Comparison of ENCODE assay signal across 21 mouse cellular contexts in the genomic region with DNA sequence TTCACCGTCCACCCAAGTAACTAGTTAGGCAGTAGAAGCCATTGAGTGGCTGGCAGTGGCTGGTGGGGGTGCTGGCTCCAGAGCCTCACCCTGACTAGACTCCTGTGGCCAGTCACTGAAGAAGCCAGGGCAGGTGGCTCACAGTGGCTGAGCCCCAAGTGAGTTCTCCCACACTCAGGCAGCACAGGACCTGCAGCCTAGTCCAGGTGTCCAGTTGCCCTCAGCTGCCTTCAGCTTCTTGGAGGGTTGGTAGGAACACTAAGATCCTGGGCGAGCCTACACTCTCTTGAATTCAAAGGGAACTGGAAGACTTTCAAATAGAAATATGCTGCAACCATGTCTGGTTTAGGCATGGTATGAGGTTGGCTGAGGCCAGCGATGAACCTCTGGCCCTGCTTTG. TPM values are rescaled to one million over a fixed set of nuclear protein-coding genes. Genes with fewer than 3 reads are reported as not detected.
DNase-seq lines count a peak whose midpoint lies in the region.
"Had no signal": no experiment of that assay in that cellular context is flagged by ENCODE, and none has a peak within 500 bp of the region (broad histone marks: within the 10 kb centered on the region; RNA-seq: fewer than 3 reads in every experiment).

No protein-coding gene starts in this region.

- no peak overlapping the region for H3K4me3 ChIP-seq in brown adipose tissue, adult 24 weeks (ENCODE audit: insufficient read depth, low read depth, low read length)
- H3K4me3 ChIP-seq: embryonic facial prominence, embryonic 13.5 days; embryonic facial prominence, embryonic 15.5 days; erythroblast, embryonic 14.5 days; forebrain, embryonic 10.5 days; forebrain, embryonic 12.5 days had no signal

- intact Hi-C loops in gastrocnemius, postnatal 36 days (cut with DNase I) = no loop called here

- H3K27ac ChIP-seq in brown adipose tissue, adult 24 weeks (replicated peaks; ENCODE audit: low read depth, low read length) = peak overlapping the region; percentile 71
- H3K27ac ChIP-seq: embryonic facial prominence, embryonic 13.5 days; embryonic facial prominence, embryonic 15.5 days; forebrain, embryonic 10.5 days; forebrain, embryonic 12.5 days had no signal

- H3K4me1 ChIP-seq in brown adipose tissue, adult 24 weeks (ENCODE audit: control insufficient read depth, insufficient read depth, insufficient read length, low read length) = peaks cover 8% of the 10 kb centered on the region; the same call in 1 of the 2 replicates
- H3K4me1 ChIP-seq: embryonic facial prominence, embryonic 13.5 days; embryonic facial prominence, embryonic 15.5 days; forebrain, embryonic 12.5 days had no signal

- DNase-seq in gastrocnemius, adult 18-20 months (ENCODE audit: low spot score) = peak; percentile 51
- DNase-seq in gastrocnemius, postnatal 4 days (ENCODE audit: low spot score in 2 of 2) = no peak
- DNase-seq in gastrocnemius, postnatal 25 days = peak; percentile 50
- no peak for DNase-seq in gastrocnemius, postnatal 36 days
- no peak for DNase-seq in urinary bladder, postnatal 25 days (ENCODE audit: low spot score)
- DNase-seq: adrenal gland, adult 8-10 months; B cell, adult 2 months; cerebellum, adult 11 months; cerebellum, adult 8-10 months; cerebellum, adult 9-11 months; cerebellum, postnatal 14 days; cerebellum, postnatal 36 days; embryo, embryonic 11 days had no signal

RNA-seq across cellular contexts. Expression of a gene that starts 11.4 kb away (rescaled TPM):
- 10 to 100 TPM; 12.5 to 13.9 TPM for total RNA-seq in gastrocnemius, adult 18-20 months (2021)
- 10 to 100 TPM; 32.6 to 35.3 TPM for total RNA-seq in gastrocnemius, postnatal 4 days (2021)
- total RNA-seq in gastrocnemius, postnatal 25 days (2021) = 10 to 100 TPM in 1 of 2 experiments, 1 to 10 TPM in 1; 8.1 to 12.9 TPM
- 10 to 100 TPM in 1 of 2 experiments, 1 to 10 TPM in 1; 8.5 to 13.6 TPM for total RNA-seq in gastrocnemius, postnatal 36 days (2021)
- polyA plus RNA-seq in brown adipose tissue, adult 24 weeks (2012; ENCODE audit: insufficient read depth, insufficient read length, missing spikeins) = 37.9 and 55.5 TPM in 2 replicates

RNA-seq across cellular contexts. Expression of a gene that starts 39.7 kb away (rescaled TPM):
- total RNA-seq in gastrocnemius, adult 18-20 months (2021) = under 1 TPM; 0.37 to 0.81 TPM
- under 1 TPM; 0.88 to 0.96 TPM for total RNA-seq in gastrocnemius, postnatal 4 days (2021)
- total RNA-seq in gastrocnemius, postnatal 25 days (2021) = 1 to 10 TPM in 1 of 2 experiments, under 1 TPM in 1; 0.28 to 1.0 TPM
- total RNA-seq in gastrocnemius, postnatal 36 days (2021) = under 1 TPM; 0.44 to 0.71 TPM
- polyA plus RNA-seq in brown adipose tissue, adult 24 weeks (2012; ENCODE audit: insufficient read depth, insufficient read length, missing spikeins) = 7.4 and 8.8 TPM in 2 replicates
- total RNA-seq: common myeloid progenitor, adult 5-6 weeks; G1E had no signal
- polyA plus RNA-seq: G1E had no signal

Comparison
In these comparisons a context has a peak if more than half of its experiments do, and no peak if none do; other contexts are left out.
1. DNase-seq: peak in gastrocnemius, adult 18-20 months (single experiment) and gastrocnemius, postnatal 25 days (single experiment); none in gastrocnemius, postnatal 4 days (0 of 2), gastrocnemius, postnatal 36 days (0 of 2) and urinary bladder, postnatal 25 days (single experiment).